In the genomic region with DNA sequence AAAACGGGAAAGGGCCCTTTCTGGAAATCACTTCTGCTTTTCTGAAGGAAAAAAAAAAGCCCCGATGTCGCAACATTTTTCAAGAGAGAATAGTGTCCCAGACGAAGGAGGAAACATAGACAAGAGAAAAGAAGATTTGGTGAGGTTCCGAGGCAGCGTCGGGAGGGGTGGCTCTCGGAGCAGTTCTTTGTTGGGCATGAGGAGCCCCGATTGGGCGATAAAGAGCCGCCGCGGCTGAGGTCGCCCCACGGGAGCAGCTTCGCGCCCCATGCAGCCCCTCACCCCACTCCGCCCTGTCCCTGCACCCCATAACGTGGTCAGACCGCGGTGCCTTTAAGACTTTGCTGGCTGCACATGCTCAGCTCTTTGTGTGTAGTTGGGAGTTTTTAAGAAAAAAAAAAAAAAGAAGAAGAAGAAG, we compare ENCODE assay signal across 8 mouse cellular contexts. TPM values are rescaled to one million over a fixed set of nuclear protein-coding genes. Genes with fewer than 3 reads are reported as not detected.
DNase-seq lines count a peak whose midpoint lies in the region; ATAC-seq lines count a peak whose summit lies in the region.

No protein-coding gene starts in this region.

- H3K4me1 ChIP-seq in forebrain, embryonic 13.5 days: peaks cover 35% of the 10 kb centered on the region
- H3K4me1 ChIP-seq in limb, embryonic 15.5 days: peaks cover 10% of the 10 kb centered on the region

- WGBS in forebrain, embryonic 13.5 days: under 1% methylated on average over 21 of the region's 21 CpGs
- WGBS in limb, embryonic 15.5 days: under 1% methylated on average over 21 of the region's 21 CpGs

- ATAC-seq in forebrain, embryonic 13.5 days: peak; percentile 43
- ATAC-seq in limb, embryonic 15.5 days (ENCODE audit: insufficient number of reproducible peaks, low FRiP score, low TSS enrichment, low read depth): peak; percentile 27
- peak; percentile 34; the same call in 1 of the 2 replicates for ATAC-seq in monocyte, adult 5-6 weeks (replicated peaks; ENCODE audit: insufficient number of reproducible peaks, low FRiP score, low TSS enrichment, poor library complexity, severe bottlenecking)

- no peaks in the 10 kb centered on the region for H3K27me3 ChIP-seq in forebrain, embryonic 13.5 days
- H3K27me3 ChIP-seq in limb, embryonic 15.5 days: no peaks in the 10 kb centered on the region

- H3K4me3 ChIP-seq in forebrain, embryonic 13.5 days: peak overlapping the region; percentile 63
- peak overlapping the region; percentile 96 for H3K4me3 ChIP-seq in limb, embryonic 15.5 days

- H3K9ac ChIP-seq in forebrain, embryonic 13.5 days: peak overlapping the region; percentile 90
- H3K9ac ChIP-seq in limb, embryonic 15.5 days: peak overlapping the region; percentile 56

- peak; percentile 68 for DNase-seq in kidney, postnatal 10 days
- DNase-seq in kidney, postnatal 4 days: no peak
- DNase-seq in adrenal gland, postnatal 4 days (ENCODE audit: low spot score in 2 of 2): peak; percentile 11 to 14
- DNase-seq in layer of hippocampus, postnatal 36 days: no peak
- no peak for DNase-seq in layer of hippocampus, postnatal 10 days (ENCODE audit: low spot score in 2 of 2)

- peak overlapping the region; percentile 93 for H3K4me2 ChIP-seq in forebrain, embryonic 13.5 days
- H3K4me2 ChIP-seq in limb, embryonic 15.5 days: peak overlapping the region; percentile 82

- H3K36me3 ChIP-seq in forebrain, embryonic 13.5 days (ENCODE audit: poor library complexity, severe bottlenecking): no peaks in the 10 kb centered on the region
- no peaks in the 10 kb centered on the region for H3K36me3 ChIP-seq in limb, embryonic 15.5 days

- H3K9me3 ChIP-seq in forebrain, embryonic 13.5 days (replicated peaks): no peaks in the 10 kb centered on the region
- no peaks in the 10 kb centered on the region for H3K9me3 ChIP-seq in limb, embryonic 15.5 days

- peak overlapping the region; percentile 95 for H3K27ac ChIP-seq in forebrain, embryonic 13.5 days
- peak overlapping the region; percentile 99 for H3K27ac ChIP-seq in limb, embryonic 15.5 days

RNA-seq across cellular contexts. Expression of a gene that starts 0.8 kb away (rescaled TPM):
- 10 to 100 TPM; 38.3 to 44.4 TPM for total RNA-seq in adrenal gland, postnatal 4 days (2021)
- 5.1 and 6.7 TPM in 2 replicates for polyA plus RNA-seq in forebrain, embryonic 13.5 days (2015; fragmentation: Nextera tagmentation; extraction: Ambion mirVana)
- polyA plus RNA-seq in limb, embryonic 15.5 days (2015; fragmentation: Nextera tagmentation; extraction: Ambion mirVana): 4.9 and 7.7 TPM in 2 replicates
- 1.0 to 3.8 TPM (median 1.6 TPM) in 3 replicates for total RNA-seq in monocyte, adult 5-6 weeks (2017)
- 10 to 100 TPM; 67.3 to 71.1 TPM for total RNA-seq in layer of hippocampus, postnatal 36 days (2021)
- 10 to 100 TPM; 69.7 to 72.4 TPM for total RNA-seq in layer of hippocampus, postnatal 10 days (2021)

Comparison
In these comparisons a context has a peak if more than half of its experiments do, and no peak if none do; other contexts are left out.
1. DNase-seq: peak in kidney, postnatal 10 days (single experiment) and adrenal gland, postnatal 4 days (2 of 2); none in kidney, postnatal 4 days (0 of 2), layer of hippocampus, postnatal 36 days (0 of 2) and layer of hippocampus, postnatal 10 days (0 of 2).
2. Peak in every context shown above with its lines, with median percentiles within 50 percentile points of each other: ATAC-seq.